Mouse (Mus musculus): ENCODE results near the gene Gabrb2.

DNA sequence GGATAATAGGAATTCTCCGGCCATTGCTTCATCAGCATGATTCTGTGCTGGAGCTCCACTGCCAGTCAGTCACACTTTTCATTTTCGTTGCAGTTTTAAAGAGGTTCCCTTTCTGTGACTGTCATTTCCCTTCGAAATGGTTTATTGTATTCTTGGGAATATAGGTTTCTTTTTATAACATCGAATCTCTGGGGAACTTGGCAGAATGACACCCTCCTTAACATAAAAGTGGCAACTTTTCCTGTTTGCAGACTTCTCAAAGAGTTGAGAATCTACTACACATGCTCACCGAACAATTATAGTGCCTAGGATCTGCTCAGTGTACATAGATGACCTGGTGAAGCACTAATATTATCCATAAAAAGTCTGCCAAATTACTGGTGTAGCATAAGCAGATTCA is 146.5 kb downstream of the Gabrb2 start:
- no peak for TF ChIP-seq GATA1 (IDR thresholded peaks at IDR 0.05; ENCODE audit: borderline replicate concordance, low read length)
- TF ChIP-seq FLI1 (IDR thresholded peaks at IDR 0.05; ENCODE audit: low read length): no peak

All from megakaryocyte, embryonic 14.5 days (primary cell).